Mouse (Mus musculus): ENCODE results near the gene Golga7b. TPM values are rescaled to one million over a fixed set of nuclear protein-coding genes. Genes with fewer than 3 reads are reported as not detected.

Gene Golga7b
- polyA plus RNA-seq, 2 experiments, result 0.11 TPM; not detected in 1

- H3K9me3 ChIP-seq (ENCODE audit: control insufficient read depth, low read length), result no peaks in the 10 kb centered on the region
- H3K9ac ChIP-seq (ENCODE audit: low read depth, low read length, severe bottlenecking), result no peak overlapping the region
- H3K4me3 ChIP-seq (replicated peaks; ENCODE audit: low read length), result no peak overlapping the region
- no peak overlapping the region for H3K27ac ChIP-seq (replicated peaks; ENCODE audit: low read depth, low read length)
- peaks cover 10% of the 10 kb centered on the region for H3K4me1 ChIP-seq (ENCODE audit: control insufficient read depth, insufficient read depth, low read length)
- WGBS, result 26% methylated on average over 8 of the region's 8 CpGs
- no peak for ATAC-seq (ENCODE audit: low FRiP score, low read depth)
- no peak overlapping the region for H3K4me2 ChIP-seq (replicated peaks; ENCODE audit: low read depth, low read length, severe bottlenecking)
- no peaks in the 10 kb centered on the region for H3K36me3 ChIP-seq (ENCODE audit: control insufficient read depth, insufficient read depth, low read length)
- TF ChIP-seq POLR2A (IDR thresholded peaks at IDR 0.05; ENCODE audit: borderline replicate concordance, extremely low read depth, insufficient read depth, insufficient read length), result no peak
- DNase-seq (ENCODE audit: low spot score), result peak; percentile 66
- H3K27me3 ChIP-seq (ENCODE audit: control insufficient read depth, insufficient read depth, low read length), result peaks cover 35% of the 10 kb centered on the region
These were observed 42.2 kb upstream of the Golga7b start for GRCm38 (mm10) chr19:42205201-42205600.

GRCm38 (mm10) chr19:42209485-42209884, 37.9 kb upstream of the Golga7b start:
- 0 out of 2 replicates have a peak, but pooled peaks cover 2% of the 10 kb centered on the region for H3K4me1 ChIP-seq (ENCODE audit: control insufficient read depth, insufficient read depth, low read length)
- TF ChIP-seq POLR2A (IDR thresholded peaks at IDR 0.05; ENCODE audit: borderline replicate concordance, extremely low read depth, insufficient read depth, insufficient read length), result no peak
- WGBS, result 54% methylated on average over 7 of the region's 7 CpGs
- ATAC-seq (ENCODE audit: low FRiP score, low read depth) (no peak), DNase-seq (ENCODE audit: low spot score) (no peak)
- H3K4me2 ChIP-seq (replicated peaks; ENCODE audit: low read depth, low read length, severe bottlenecking), result no peak overlapping the region
- H3K27me3 ChIP-seq (ENCODE audit: control insufficient read depth, insufficient read depth, low read length), result no peaks in the 10 kb centered on the region; the same call in 1 of the 2 replicates
- H3K27ac ChIP-seq (replicated peaks; ENCODE audit: low read depth, low read length), result no peak overlapping the region
- H3K4me3 ChIP-seq (replicated peaks; ENCODE audit: low read length), result no peak overlapping the region
- no peak overlapping the region for H3K9ac ChIP-seq (ENCODE audit: low read depth, low read length, severe bottlenecking)
- H3K9me3 ChIP-seq (ENCODE audit: control insufficient read depth, low read length), result no peaks in the 10 kb centered on the region
- H3K36me3 ChIP-seq (ENCODE audit: control insufficient read depth, insufficient read depth, low read length), result no peaks in the 10 kb centered on the region

GRCm38 (mm10) chr19:42209976-42210375, 37.4 kb upstream of the Golga7b start:
- Histone ChIP-seq H3K9ac (ENCODE audit: low read depth, low read length, severe bottlenecking) (no peak overlapping the region), H3K27ac (replicated peaks; ENCODE audit: low read depth, low read length) (no peak overlapping the region), H3K27me3 (ENCODE audit: control insufficient read depth, insufficient read depth, low read length) (no peaks in the 10 kb centered on the region), H3K4me3 (replicated peaks; ENCODE audit: low read length) (no peak overlapping the region), H3K4me1 (ENCODE audit: control insufficient read depth, insufficient read depth, low read length) (no peaks in the 10 kb centered on the region), H3K36me3 (ENCODE audit: control insufficient read depth, insufficient read depth, low read length) (no peaks in the 10 kb centered on the region), H3K4me2 (replicated peaks; ENCODE audit: low read depth, low read length, severe bottlenecking) (no peak overlapping the region), H3K9me3 (ENCODE audit: control insufficient read depth, low read length) (no peaks in the 10 kb centered on the region)
- no peak for DNase-seq (ENCODE audit: low spot score)
- WGBS, result 66% methylated on average over 6 of the region's 6 CpGs
- TF ChIP-seq POLR2A (IDR thresholded peaks at IDR 0.05; ENCODE audit: borderline replicate concordance, extremely low read depth, insufficient read depth, insufficient read length), result no peak
- no peak for ATAC-seq (ENCODE audit: low FRiP score, low read depth)

- H3K27me3 ChIP-seq (ENCODE audit: control insufficient read depth, insufficient read depth, low read length), result no peaks in the 10 kb centered on the region
- H3K9ac ChIP-seq (ENCODE audit: low read depth, low read length, severe bottlenecking), result no peak overlapping the region
- no peak overlapping the region for H3K4me3 ChIP-seq (replicated peaks; ENCODE audit: low read length)
- ATAC-seq (ENCODE audit: low FRiP score, low read depth) (no peak), DNase-seq (ENCODE audit: low spot score) (no peak)
- H3K4me2 ChIP-seq (replicated peaks; ENCODE audit: low read depth, low read length, severe bottlenecking), result no peak overlapping the region
- 36% methylated on average over 8 of the region's 8 CpGs for WGBS
- no peak overlapping the region for H3K27ac ChIP-seq (replicated peaks; ENCODE audit: low read depth, low read length)
- no peaks in the 10 kb centered on the region for H3K36me3 ChIP-seq (ENCODE audit: control insufficient read depth, insufficient read depth, low read length)
- H3K9me3 ChIP-seq (ENCODE audit: control insufficient read depth, low read length), result no peaks in the 10 kb centered on the region
- H3K4me1 ChIP-seq (ENCODE audit: control insufficient read depth, insufficient read depth, low read length), result no peaks in the 10 kb centered on the region
- no peak for TF ChIP-seq POLR2A (IDR thresholded peaks at IDR 0.05; ENCODE audit: borderline replicate concordance, extremely low read depth, insufficient read depth, insufficient read length)
These were observed 35.4 kb upstream of the Golga7b start for GRCm38 (mm10) chr19:42211936-42212335.

GRCm38 (mm10) chr19:42214601-42215000, 32.8 kb upstream of the Golga7b start:
- WGBS, result 67% methylated on average over 2 of the region's 2 CpGs
- Histone ChIP-seq H3K9me3 (ENCODE audit: control insufficient read depth, low read length) (no peaks in the 10 kb centered on the region), H3K4me3 (replicated peaks; ENCODE audit: low read length) (no peak overlapping the region), H3K27me3 (ENCODE audit: control insufficient read depth, insufficient read depth, low read length) (no peaks in the 10 kb centered on the region), H3K36me3 (ENCODE audit: control insufficient read depth, insufficient read depth, low read length) (no peaks in the 10 kb centered on the region), H3K9ac (ENCODE audit: low read depth, low read length, severe bottlenecking) (no peak overlapping the region), H3K4me1 (ENCODE audit: control insufficient read depth, insufficient read depth, low read length) (no peaks in the 10 kb centered on the region), H3K4me2 (replicated peaks; ENCODE audit: low read depth, low read length, severe bottlenecking) (no peak overlapping the region), H3K27ac (replicated peaks; ENCODE audit: low read depth, low read length) (no peak overlapping the region)
- ATAC-seq (ENCODE audit: low FRiP score, low read depth), result no peak
- no peak for DNase-seq (ENCODE audit: low spot score)
- no peak for TF ChIP-seq POLR2A (IDR thresholded peaks at IDR 0.05; ENCODE audit: borderline replicate concordance, extremely low read depth, insufficient read depth, insufficient read length)
